Mouse (Mus musculus): ENCODE results near the gene Nicn1.

Nicn1 gene

GRCm38 (mm10) chr9:108337848-108338550 lies 47.8 kb downstream of the Nicn1 start:
- peak; percentile 53 for DNase-seq (ENCODE audit: low read depth, low spot score)

GRCm38 (mm10) chr9:108338551-108338885 lies 48.3 kb downstream of the Nicn1 start:
- peak; percentile 48 for DNase-seq (ENCODE audit: low read depth, low spot score)

GRCm38 (mm10) chr9:108338886-108339781 lies 48.9 kb downstream of the Nicn1 start, which contains the start of gene Gpx1:
Gene Gpx1, plus strand, starts transcription at chr9:108338903.
- peak; percentile 99 for DNase-seq (ENCODE audit: low read depth, low spot score)

GRCm38 (mm10) chr9:108339886-108340257 lies 49.6 kb downstream of the Nicn1 start:
- peak; percentile 31 for DNase-seq (ENCODE audit: low read depth, low spot score)

GRCm38 (mm10) chr9:108340258-108341138 lies 50.3 kb downstream of the Nicn1 start:
- peak; percentile 12 for DNase-seq (ENCODE audit: low read depth, low spot score)

GRCm38 (mm10) chr9:108341139-108341475 lies 50.9 kb downstream of the Nicn1 start:
- DNase-seq (ENCODE audit: low read depth, low spot score) = no peak

GRCm38 (mm10) chr9:108341801-108342200 lies 51.6 kb downstream of the Nicn1 start:
- peak; percentile 13 for DNase-seq (ENCODE audit: low read depth, low spot score)

GRCm38 (mm10) chr9:108342301-108342831 lies 52.1 kb downstream of the Nicn1 start:
- no peak for DNase-seq (ENCODE audit: low read depth, low spot score)

GRCm38 (mm10) chr9:108343331-108343730 lies 53.1 kb downstream of the Nicn1 start:
- no peak for DNase-seq (ENCODE audit: low read depth, low spot score)

- DNase-seq (ENCODE audit: low read depth, low spot score) = no peak
These were observed 53.6 kb downstream of the Nicn1 start for GRCm38 (mm10) chr9:108343835-108344234.

GRCm38 (mm10) chr9:108344471-108344870 lies 54.2 kb downstream of the Nicn1 start:
- DNase-seq (ENCODE audit: low read depth, low spot score) = no peak

All from ES-CJ7 (cell line).